Mouse (Mus musculus): ENCODE results near the gene Ttc13.

DNA sequence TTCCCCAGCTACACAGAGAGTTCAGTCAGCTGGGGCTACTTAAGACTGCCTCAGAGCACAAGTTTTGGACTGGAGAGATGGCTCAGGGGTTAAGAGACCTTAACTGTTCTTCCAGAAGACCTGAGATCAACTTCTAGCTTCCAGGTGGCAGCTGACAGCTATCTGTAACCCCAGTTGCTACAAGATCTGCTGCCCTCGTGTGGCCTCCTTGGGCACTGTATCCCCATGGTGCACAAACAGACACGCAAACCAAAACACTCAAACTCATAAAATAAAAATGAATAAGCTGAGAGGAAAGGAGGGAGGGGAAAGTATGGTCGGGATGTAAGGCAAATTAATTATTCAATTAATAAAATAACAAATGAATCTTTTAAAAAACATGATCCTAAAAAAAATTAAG, 36.8 kb upstream of the Ttc13 start:
- TF ChIP-seq CTCF (IDR thresholded peaks at IDR 0.05 in 2 of 3, conservative IDR thresholded peaks at IDR 0.05 in 1 of 3; ENCODE audit: control insufficient read depth in 1 of 3, insufficient read depth in 1 of 3, low read depth in 2 of 3, low read length in 3 of 3, poor library complexity in 1 of 3, severe bottlenecking in 1 of 3) (peak; percentile 70 to 78 (median 76)), CHD1 (IDR thresholded peaks at IDR 0.05; ENCODE audit: low read depth, low read length) (no peak), POLR2AphosphoS5 (IDR thresholded peaks at IDR 0.05; ENCODE audit: borderline replicate concordance, low read depth, low read length) (no peak), MAFK (IDR thresholded peaks at IDR 0.05; ENCODE audit: borderline replicate concordance, low read depth, low read length) (no peak)
